Mouse (Mus musculus): ENCODE results near the gene Tfpi. TPM values are rescaled to one million over a fixed set of nuclear protein-coding genes. Genes with fewer than 3 reads are reported as not detected.
A peak's percentile ranks its signal among the peaks of the same experiment; 100 is the strongest.

The Tfpi gene
- polyA plus RNA-seq, 1 experiment from 2014 or later: 76.3 TPM

DNA sequence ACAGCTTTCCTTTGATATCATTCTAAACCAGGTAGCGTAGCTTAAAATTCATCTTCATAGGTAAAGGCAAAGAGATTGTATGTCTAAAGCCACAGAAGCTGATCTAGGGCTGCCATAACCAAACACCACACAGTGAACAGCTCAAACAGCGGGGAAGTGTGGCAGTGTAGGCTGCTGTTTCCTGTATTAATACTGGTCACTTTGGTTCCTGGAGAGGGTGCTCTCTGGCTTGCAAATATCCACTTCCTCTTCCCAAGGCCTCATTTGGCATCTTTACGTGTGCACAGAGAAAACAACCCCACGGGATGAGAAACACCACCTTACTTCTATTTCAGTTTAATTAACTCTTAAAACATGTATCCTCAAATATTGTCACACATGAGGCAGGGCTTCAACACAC is 9.2 kb downstream of the Tfpi start:
- no peak for ATAC-seq (replicated peaks; ENCODE audit: insufficient number of reproducible peaks, low FRiP score, low TSS enrichment)
- Histone ChIP-seq H3K4me2 (no peak overlapping the region), H3K27ac (ENCODE audit: low read depth, low read length) (no peak overlapping the region; the same call in 1 of the 2 replicates), H3K9me3 (replicated peaks; ENCODE audit: control insufficient read depth, low read length) (peaks cover 2% of the 10 kb centered on the region; the same call in 1 of the 2 replicates), H3K4me3 (ENCODE audit: low read depth, low read length) (no peak overlapping the region), H3K36me3 (ENCODE audit: control insufficient read depth, insufficient read depth, low read length) (0 out of 2 replicates have a peak, but pooled peaks cover 3% of the 10 kb centered on the region), H3K9ac (ENCODE audit: low read depth, low read length) (no peak overlapping the region), H3K4me1 (ENCODE audit: control insufficient read depth, insufficient read depth, low read length) (peaks cover 9% of the 10 kb centered on the region), H3K27me3 (ENCODE audit: control insufficient read depth, insufficient read depth, low read length) (no peaks in the 10 kb centered on the region)
- WGBS (ENCODE audit: insufficient replicate concordance): 81% methylated on average over 4 of the region's 4 CpGs

DNA sequence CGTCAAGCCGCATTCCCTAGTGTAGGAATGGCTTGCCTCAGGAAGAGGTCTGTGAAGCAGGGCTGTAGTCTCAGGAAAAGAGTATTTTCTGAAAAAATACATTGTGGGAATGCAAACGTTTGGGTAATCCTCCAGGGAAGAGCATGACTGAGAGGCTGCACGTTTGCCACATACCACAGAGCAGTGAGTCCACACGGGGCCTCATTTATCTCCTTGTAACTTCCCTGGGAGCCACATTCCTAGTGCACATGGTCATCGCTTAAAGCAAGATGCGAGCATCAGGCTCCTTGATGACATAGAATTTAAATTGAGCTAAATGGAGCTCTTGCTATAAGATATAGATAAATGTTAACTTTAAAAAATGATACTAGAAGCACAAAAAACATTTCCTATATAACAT is 11.6 kb downstream of the Tfpi start:
- WGBS (ENCODE audit: insufficient replicate concordance): 12% methylated on average over 7 of the region's 7 CpGs
- Histone ChIP-seq H3K9ac (ENCODE audit: low read depth, low read length) (peak overlapping the region; percentile 1; the same call in 1 of the 2 replicates), H3K4me3 (ENCODE audit: low read depth, low read length) (no peak overlapping the region), H3K9me3 (replicated peaks; ENCODE audit: control insufficient read depth, low read length) (peaks cover 2% of the 10 kb centered on the region; the same call in 1 of the 2 replicates), H3K4me1 (ENCODE audit: control insufficient read depth, insufficient read depth, low read length) (peaks cover 9% of the 10 kb centered on the region), H3K4me2 (peak overlapping the region; percentile 29), H3K27ac (ENCODE audit: low read depth, low read length) (peak overlapping the region; percentile 54), H3K27me3 (ENCODE audit: control insufficient read depth, insufficient read depth, low read length) (no peaks in the 10 kb centered on the region), H3K36me3 (ENCODE audit: control insufficient read depth, insufficient read depth, low read length) (0 out of 2 replicates have a peak, but pooled peaks cover 3% of the 10 kb centered on the region)
- peak; percentile 78 for ATAC-seq (replicated peaks; ENCODE audit: insufficient number of reproducible peaks, low FRiP score, low TSS enrichment)

DNA sequence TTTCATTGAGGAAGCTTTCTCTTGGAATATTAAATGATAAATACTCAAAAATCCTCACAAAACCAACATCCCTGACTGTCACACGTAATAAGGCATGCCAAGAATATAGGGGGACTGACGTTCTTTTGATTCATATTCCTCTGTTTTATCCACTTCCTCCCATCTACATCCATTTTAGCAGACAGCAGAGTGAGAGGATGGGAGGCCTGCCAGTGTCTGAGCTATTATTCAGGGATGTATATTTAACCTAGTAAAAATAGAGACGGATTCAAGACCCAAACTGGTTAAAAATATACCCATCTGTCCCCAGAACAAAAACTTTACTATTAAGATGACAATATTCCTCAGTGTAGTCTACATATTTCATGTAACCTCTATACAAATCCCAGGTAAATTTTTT is 14.2 kb downstream of the Tfpi start:
- Histone ChIP-seq H3K4me1 (ENCODE audit: control insufficient read depth, insufficient read depth, low read length) (peaks cover 15% of the 10 kb centered on the region), H3K4me2 (no peak overlapping the region), H3K27ac (ENCODE audit: low read depth, low read length) (no peak overlapping the region), H3K36me3 (ENCODE audit: control insufficient read depth, insufficient read depth, low read length) (0 out of 2 replicates have a peak, but pooled peaks cover 3% of the 10 kb centered on the region), H3K9ac (ENCODE audit: low read depth, low read length) (no peak overlapping the region), H3K9me3 (replicated peaks; ENCODE audit: control insufficient read depth, low read length) (no peaks in the 10 kb centered on the region), H3K4me3 (ENCODE audit: low read depth, low read length) (no peak overlapping the region), H3K27me3 (ENCODE audit: control insufficient read depth, insufficient read depth, low read length) (no peaks in the 10 kb centered on the region)
- WGBS (ENCODE audit: insufficient replicate concordance): 87% methylated on average over 3 of the region's 3 CpGs
- no peak for ATAC-seq (replicated peaks; ENCODE audit: insufficient number of reproducible peaks, low FRiP score, low TSS enrichment)

DNA sequence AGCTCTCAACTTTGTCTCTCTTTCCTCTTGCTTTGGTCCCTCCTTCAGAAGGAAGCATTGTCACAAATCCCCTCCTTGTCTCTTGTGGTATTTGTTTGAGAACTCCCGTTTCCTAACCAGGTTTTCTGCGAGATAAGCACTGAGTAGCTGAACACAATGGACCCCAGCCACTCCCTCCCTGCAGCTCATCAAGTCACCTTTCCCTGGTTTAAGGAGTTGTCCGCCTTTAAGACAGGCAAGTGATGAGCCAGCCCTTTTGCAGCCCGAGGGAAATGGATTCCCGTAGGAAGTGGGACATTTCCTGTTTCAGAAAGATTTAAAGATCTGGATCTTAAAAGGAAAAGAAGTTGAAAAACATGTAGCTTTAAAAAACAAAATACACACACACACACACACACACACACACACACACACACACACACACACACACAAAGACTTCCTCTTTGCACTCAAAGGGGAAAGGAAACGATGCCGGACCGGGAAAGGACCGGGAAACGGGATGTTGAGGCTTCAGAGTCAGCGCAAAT is 16.9 kb downstream of the Tfpi start:
- Histone ChIP-seq H3K27me3 (ENCODE audit: control insufficient read depth, insufficient read depth, low read length) (no peaks in the 10 kb centered on the region), H3K27ac (ENCODE audit: low read depth, low read length) (0 out of 2 replicates have a peak overlapping the region, but pooled peaks have one; percentile 3), H3K4me1 (ENCODE audit: control insufficient read depth, insufficient read depth, low read length) (peaks cover 10% of the 10 kb centered on the region), H3K36me3 (ENCODE audit: control insufficient read depth, insufficient read depth, low read length) (0 out of 2 replicates have a peak, but pooled peaks cover 3% of the 10 kb centered on the region), H3K4me3 (ENCODE audit: low read depth, low read length) (no peak overlapping the region), H3K9me3 (replicated peaks; ENCODE audit: control insufficient read depth, low read length) (no peaks in the 10 kb centered on the region), H3K9ac (ENCODE audit: low read depth, low read length) (no peak overlapping the region), H3K4me2 (no peak overlapping the region)
- 39% methylated on average over 11 of the region's 11 CpGs for WGBS (ENCODE audit: insufficient replicate concordance)
- ATAC-seq (replicated peaks; ENCODE audit: insufficient number of reproducible peaks, low FRiP score, low TSS enrichment): peak; percentile 61; the same call in 1 of the 2 replicates

DNA sequence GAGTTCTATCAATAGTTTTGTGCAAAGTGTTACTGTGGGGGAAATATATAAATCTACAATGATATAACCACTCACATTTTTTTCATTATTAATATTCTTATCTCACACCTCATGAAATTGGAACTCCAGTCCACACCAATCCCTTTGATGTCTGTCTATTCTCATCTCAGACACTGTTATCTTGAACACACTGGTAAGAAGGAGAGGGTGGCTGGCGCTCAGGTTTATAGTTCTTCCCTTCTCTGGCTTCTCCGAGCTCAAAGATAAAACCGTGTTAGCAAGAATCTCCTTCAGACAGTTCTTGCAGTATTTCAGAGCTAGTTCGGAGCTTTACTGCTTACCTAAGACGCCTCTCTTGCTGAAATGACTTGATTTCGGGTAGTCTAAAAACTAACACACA is 19.4 kb downstream of the Tfpi start:
- H3K36me3 ChIP-seq (ENCODE audit: control insufficient read depth, insufficient read depth, low read length): no peaks in the 10 kb centered on the region
- peaks cover 6% of the 10 kb centered on the region; the same call in 1 of the 2 replicates for H3K4me1 ChIP-seq (ENCODE audit: control insufficient read depth, insufficient read depth, low read length)
- H3K4me3 ChIP-seq (ENCODE audit: low read depth, low read length): no peak overlapping the region
- ATAC-seq (replicated peaks; ENCODE audit: insufficient number of reproducible peaks, low FRiP score, low TSS enrichment): no peak
- no peaks in the 10 kb centered on the region for H3K9me3 ChIP-seq (replicated peaks; ENCODE audit: control insufficient read depth, low read length)
- H3K9ac ChIP-seq (ENCODE audit: low read depth, low read length): no peak overlapping the region
- 47% methylated on average over 6 of the region's 6 CpGs for WGBS (ENCODE audit: insufficient replicate concordance)
- H3K27ac ChIP-seq (ENCODE audit: low read depth, low read length): no peak overlapping the region
- H3K27me3 ChIP-seq (ENCODE audit: control insufficient read depth, insufficient read depth, low read length): no peaks in the 10 kb centered on the region
- no peak overlapping the region for H3K4me2 ChIP-seq

DNA sequence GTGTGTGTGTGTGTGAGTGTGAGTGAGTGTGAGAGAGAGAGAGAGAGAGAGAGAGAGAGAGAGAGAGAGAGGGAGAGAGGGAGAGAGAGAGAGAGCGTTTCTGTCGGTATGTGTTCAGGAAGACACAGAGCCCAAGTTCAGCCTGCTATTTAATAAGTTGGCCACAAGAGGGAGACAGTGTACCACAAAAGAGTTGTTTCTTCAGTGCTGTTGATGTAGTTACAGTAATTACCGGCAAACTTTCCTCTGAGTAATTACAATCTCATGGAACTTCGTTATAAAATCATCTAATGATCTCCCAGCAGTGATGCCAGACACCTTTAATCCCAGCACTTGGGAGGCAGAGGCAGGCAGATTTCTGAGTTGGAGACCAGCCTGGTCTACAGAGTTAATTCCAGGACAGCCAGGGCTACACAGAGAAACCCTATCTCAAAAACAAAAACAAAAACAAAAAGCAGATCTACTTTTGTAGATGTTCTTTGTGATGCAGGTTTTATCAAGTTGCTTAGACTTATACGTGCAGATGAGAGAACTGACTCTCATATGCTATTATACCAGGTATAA is 21.3 kb downstream of the Tfpi start:
- WGBS (ENCODE audit: insufficient replicate concordance): 7% methylated on average over 5 of the region's 5 CpGs
- no peak for ATAC-seq (replicated peaks; ENCODE audit: insufficient number of reproducible peaks, low FRiP score, low TSS enrichment)
- H3K36me3 ChIP-seq (ENCODE audit: control insufficient read depth, insufficient read depth, low read length): no peaks in the 10 kb centered on the region
- peaks cover 6% of the 10 kb centered on the region; the same call in 1 of the 2 replicates for H3K4me1 ChIP-seq (ENCODE audit: control insufficient read depth, insufficient read depth, low read length)
- H3K27ac ChIP-seq (ENCODE audit: low read depth, low read length): no peak overlapping the region
- H3K9me3 ChIP-seq (replicated peaks; ENCODE audit: control insufficient read depth, low read length): no peaks in the 10 kb centered on the region
- H3K27me3 ChIP-seq (ENCODE audit: control insufficient read depth, insufficient read depth, low read length): no peaks in the 10 kb centered on the region
- H3K9ac ChIP-seq (ENCODE audit: low read depth, low read length): no peak overlapping the region
- no peak overlapping the region; the same call in 1 of the 2 replicates for H3K4me2 ChIP-seq
- H3K4me3 ChIP-seq (ENCODE audit: low read depth, low read length): no peak overlapping the region

DNA sequence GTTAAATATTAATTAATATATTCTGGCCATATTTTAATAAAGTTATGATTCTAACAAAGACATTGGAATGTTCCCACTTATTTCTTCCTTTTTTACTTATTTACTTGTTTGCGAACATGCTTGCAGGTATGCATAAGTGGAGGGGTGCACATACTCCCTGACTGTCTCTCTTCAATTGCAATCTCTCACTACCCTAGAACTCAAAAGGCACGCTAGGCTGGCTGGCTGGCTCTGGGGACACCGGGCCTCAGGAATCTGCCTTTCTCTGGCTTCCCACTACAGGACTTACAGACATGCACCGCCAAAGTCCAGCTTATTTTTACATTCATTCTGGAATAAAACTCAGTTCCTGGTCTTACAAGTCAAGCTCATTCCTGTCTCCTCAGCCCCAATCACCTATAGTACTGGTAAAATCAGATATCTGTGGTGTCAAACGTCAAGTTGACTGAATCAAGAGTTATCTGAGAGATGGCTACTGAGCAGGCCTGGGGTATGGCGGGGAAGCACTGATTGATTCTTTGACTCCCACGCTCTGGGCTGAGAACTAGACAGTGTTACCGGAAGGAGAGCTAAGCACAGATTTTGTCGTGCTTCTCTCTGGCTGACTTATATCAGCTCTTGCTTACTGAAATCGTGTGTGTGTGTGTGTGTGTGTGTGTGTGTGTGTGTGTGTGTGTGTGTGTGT is 21.9 kb downstream of the Tfpi start:
- Histone ChIP-seq H3K27me3 (ENCODE audit: control insufficient read depth, insufficient read depth, low read length) (no peaks in the 10 kb centered on the region), H3K36me3 (ENCODE audit: control insufficient read depth, insufficient read depth, low read length) (no peaks in the 10 kb centered on the region), H3K4me2 (peak overlapping the region; percentile 11; the same call in 1 of the 2 replicates), H3K4me3 (ENCODE audit: low read depth, low read length) (no peak overlapping the region), H3K9ac (ENCODE audit: low read depth, low read length) (no peak overlapping the region), H3K4me1 (ENCODE audit: control insufficient read depth, insufficient read depth, low read length) (peaks cover 6% of the 10 kb centered on the region; the same call in 1 of the 2 replicates), H3K9me3 (replicated peaks; ENCODE audit: control insufficient read depth, low read length) (no peaks in the 10 kb centered on the region), H3K27ac (ENCODE audit: low read depth, low read length) (no peak overlapping the region)
- ATAC-seq (replicated peaks; ENCODE audit: insufficient number of reproducible peaks, low FRiP score, low TSS enrichment): no peak
- WGBS (ENCODE audit: insufficient replicate concordance): 58% methylated on average over 10 of the region's 10 CpGs

DNA sequence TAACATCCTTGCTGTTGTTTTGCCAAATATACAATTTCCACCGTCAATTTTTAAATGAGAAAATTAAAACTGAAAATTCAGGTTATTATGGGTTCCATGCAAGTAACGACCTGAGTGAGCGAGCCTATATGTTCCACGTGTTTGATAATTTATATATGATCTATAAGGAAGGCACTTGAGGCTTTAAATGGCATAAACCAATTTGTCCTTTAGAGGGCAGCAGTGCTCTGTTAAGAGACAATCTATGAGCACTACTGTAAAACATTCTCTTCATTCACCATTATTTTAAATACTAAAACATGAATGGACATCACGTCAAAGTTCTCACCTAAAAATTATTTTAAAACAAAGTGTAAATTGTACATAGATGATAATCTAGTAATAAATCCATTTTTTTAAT is 22.5 kb downstream of the Tfpi start:
- H3K36me3 ChIP-seq (ENCODE audit: control insufficient read depth, insufficient read depth, low read length): no peaks in the 10 kb centered on the region
- H3K4me3 ChIP-seq (ENCODE audit: low read depth, low read length): no peak overlapping the region
- no peaks in the 10 kb centered on the region for H3K27me3 ChIP-seq (ENCODE audit: control insufficient read depth, insufficient read depth, low read length)
- H3K4me2 ChIP-seq: no peak overlapping the region
- ATAC-seq (replicated peaks; ENCODE audit: insufficient number of reproducible peaks, low FRiP score, low TSS enrichment): no peak
- no peak overlapping the region for H3K27ac ChIP-seq (ENCODE audit: low read depth, low read length)
- 20% methylated on average over 5 of the region's 5 CpGs for WGBS (ENCODE audit: insufficient replicate concordance)
- H3K4me1 ChIP-seq (ENCODE audit: control insufficient read depth, insufficient read depth, low read length): peaks cover 6% of the 10 kb centered on the region; the same call in 1 of the 2 replicates
- no peak overlapping the region for H3K9ac ChIP-seq (ENCODE audit: low read depth, low read length)
- H3K9me3 ChIP-seq (replicated peaks; ENCODE audit: control insufficient read depth, low read length): no peaks in the 10 kb centered on the region

All from heart, embryonic 11.5 days (tissue).